Mouse (Mus musculus): ENCODE data around the gene Nedd9. TPM values are rescaled to one million over a fixed set of nuclear protein-coding genes. Genes with fewer than 3 reads are reported as not detected.
"Not testable (repeated sequence)": the region's sequence is repeated elsewhere in the genome, so short reads cannot be mapped to it uniquely, and the experiment has no call there.

The Nedd9 gene
- polyA plus RNA-seq, 1 experiment from 2014 or later: 23.8 TPM

DNA sequence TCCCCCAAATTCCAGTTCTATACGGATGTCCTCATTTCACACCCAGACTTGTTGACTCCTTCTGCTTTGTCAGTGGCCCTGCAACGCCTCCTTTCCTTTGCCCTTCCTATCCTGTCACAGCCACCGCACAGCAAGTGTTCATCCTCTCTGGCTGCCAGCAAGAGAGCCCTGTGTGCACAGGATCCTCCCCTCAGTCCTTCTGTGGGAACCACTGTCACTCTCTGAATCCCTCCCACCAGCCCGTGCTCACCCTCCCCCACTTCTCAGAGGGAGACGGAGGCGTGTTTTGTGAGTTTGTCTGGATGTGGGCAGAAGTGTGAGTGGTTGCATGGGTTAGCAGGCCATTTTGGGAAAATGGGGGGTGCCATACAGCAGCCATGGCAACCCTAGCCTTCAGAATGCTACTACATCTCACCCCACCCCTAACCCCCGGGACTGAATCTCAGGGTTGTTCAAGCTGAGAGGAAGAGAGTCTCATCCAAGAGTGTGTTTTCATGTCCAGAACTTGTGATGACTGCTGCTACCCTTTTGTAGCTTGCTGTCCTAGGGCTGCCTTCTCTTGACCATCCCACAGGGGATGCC, 219.2 kb downstream of the Nedd9 start:
- ATAC-seq (ENCODE audit: insufficient read depth, low FRiP score, low read depth): no peak
- 51% methylated on average over 7 of the region's 7 CpGs for WGBS

DNA sequence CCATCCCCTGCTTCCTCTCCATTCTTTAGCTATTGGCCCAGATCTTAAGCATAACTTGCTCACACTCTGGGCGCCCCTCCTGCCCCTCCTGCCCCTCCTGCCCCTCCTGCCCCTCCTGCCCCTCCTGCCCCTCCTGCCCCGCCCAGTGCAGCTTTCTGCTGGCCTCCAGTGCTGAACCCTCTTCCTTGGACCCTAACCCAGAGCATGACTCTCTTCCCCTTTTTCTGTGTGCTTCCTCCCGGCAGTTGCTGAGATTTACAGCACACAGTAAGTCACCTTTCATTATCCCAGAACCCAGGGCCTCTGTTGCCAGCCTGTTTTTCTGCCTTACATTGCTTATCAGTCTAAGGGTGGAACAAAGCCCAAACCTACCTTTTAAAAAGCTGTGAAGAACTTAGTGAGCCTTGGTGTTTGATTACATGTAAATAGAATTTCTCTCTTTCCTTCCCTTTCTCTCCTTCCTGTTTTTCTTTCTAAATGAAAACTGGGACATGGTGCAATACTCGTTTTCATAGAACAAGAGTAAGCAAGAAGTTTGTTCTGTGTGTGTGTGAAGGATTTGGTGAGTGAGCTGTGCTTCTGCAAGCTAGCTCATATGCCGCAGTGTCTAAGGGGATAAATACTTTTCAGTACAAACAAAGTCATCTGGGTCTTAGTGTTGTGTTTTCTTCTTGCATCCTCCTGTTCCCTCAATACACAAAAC, 223.7 kb downstream of the Nedd9 start:
- H3K4me1 ChIP-seq: no peaks in the 10 kb centered on the region
- 66% methylated on average over 5 of the region's 5 CpGs for WGBS
- 0 out of 2 replicates have a peak, but pooled peaks cover 4% of the 10 kb centered on the region for H3K36me3 ChIP-seq
- no peaks in the 10 kb centered on the region for H3K9me3 ChIP-seq
- no peaks in the 10 kb centered on the region for H3K27me3 ChIP-seq (replicated peaks)
- H3K9ac ChIP-seq: no peak overlapping the region
- H3K4me2 ChIP-seq: no peak overlapping the region
- ATAC-seq (ENCODE audit: insufficient read depth, low FRiP score, low read depth): no peak
- H3K4me3 ChIP-seq (replicated peaks): no peak overlapping the region
- H3K27ac ChIP-seq: no peak overlapping the region

More for the DNA sequence above, 219.2 kb downstream of the Nedd9 start:
- H3K4me3 ChIP-seq (replicated peaks): no peak overlapping the region
- H3K27ac ChIP-seq: no peak overlapping the region
- no peaks in the 10 kb centered on the region for H3K9me3 ChIP-seq
- 0 out of 2 replicates have a peak, but pooled peaks cover 4% of the 10 kb centered on the region for H3K36me3 ChIP-seq
- H3K4me2 ChIP-seq: no peak overlapping the region
- no peaks in the 10 kb centered on the region for H3K4me1 ChIP-seq
- no peak overlapping the region for H3K9ac ChIP-seq
- H3K27me3 ChIP-seq (replicated peaks): no peaks in the 10 kb centered on the region

DNA sequence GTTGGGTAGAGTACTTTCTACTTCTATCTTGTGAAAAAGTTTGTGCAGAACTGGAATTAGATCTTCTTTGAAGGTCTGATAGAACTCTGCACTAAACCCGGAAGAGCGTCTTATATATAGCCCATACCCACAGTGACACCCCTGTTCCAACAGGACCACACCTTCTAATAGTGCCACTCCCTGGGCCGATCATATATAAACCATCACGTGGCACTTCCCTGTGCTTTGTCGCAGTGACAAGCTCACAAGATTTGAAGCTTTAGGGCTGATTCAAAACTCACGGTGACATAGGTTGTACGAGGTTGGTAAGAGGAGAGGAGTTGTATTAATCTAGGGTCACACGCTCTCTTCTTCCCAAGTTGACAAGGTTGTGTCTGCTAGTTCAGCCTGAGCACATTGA, 225.5 kb downstream of the Nedd9 start:
- not testable (repeated sequence) for ATAC-seq (ENCODE audit: insufficient read depth, low FRiP score, low read depth); H3K36me3 ChIP-seq; H3K27ac ChIP-seq; H3K27me3 ChIP-seq (replicated peaks); H3K4me3 ChIP-seq (replicated peaks); H3K4me2 ChIP-seq; H3K4me1 ChIP-seq; H3K9me3 ChIP-seq; H3K9ac ChIP-seq
- WGBS: 86% methylated on average over 8 of the region's 8 CpGs

Other genes with a start within 250 kb of the Nedd9 start
- gene Smim13, start 237.5 kb downstream of the Nedd9 start, polyA plus RNA-seq (2015; fragmentation: Nextera tagmentation; extraction: Ambion mirVana): 14.9 and 16.6 TPM in 2 replicates
- not detected in 2 replicates for gene Gm17364, start 213.4 kb downstream of the Nedd9 start, polyA plus RNA-seq (2015; fragmentation: Nextera tagmentation; extraction: Ambion mirVana)
- gene Tmem170b, start 118.5 kb upstream of the Nedd9 start, polyA plus RNA-seq (2015; fragmentation: Nextera tagmentation; extraction: Ambion mirVana): 9.2 and 9.5 TPM in 2 replicates

Measured in stomach, embryonic 15.5 days (tissue).